Mouse (Mus musculus) c-Kit-positive CD71-negative TER-119-negative erythroid progenitor cells, embryonic 14.5 days (primary cell): ENCODE data around the gene Zfp950.
"Not testable (repeated sequence)": the region's sequence is repeated elsewhere in the genome, so short reads cannot be mapped to it uniquely, and the experiment has no call there.

Source experiments
- DNase-seq: peaks from one replicate; pipeline ENCODE4 v3.0.0-alpha.2; 2013; ENCODE audit warnings: low read depth

Gene Zfp950

DNA sequence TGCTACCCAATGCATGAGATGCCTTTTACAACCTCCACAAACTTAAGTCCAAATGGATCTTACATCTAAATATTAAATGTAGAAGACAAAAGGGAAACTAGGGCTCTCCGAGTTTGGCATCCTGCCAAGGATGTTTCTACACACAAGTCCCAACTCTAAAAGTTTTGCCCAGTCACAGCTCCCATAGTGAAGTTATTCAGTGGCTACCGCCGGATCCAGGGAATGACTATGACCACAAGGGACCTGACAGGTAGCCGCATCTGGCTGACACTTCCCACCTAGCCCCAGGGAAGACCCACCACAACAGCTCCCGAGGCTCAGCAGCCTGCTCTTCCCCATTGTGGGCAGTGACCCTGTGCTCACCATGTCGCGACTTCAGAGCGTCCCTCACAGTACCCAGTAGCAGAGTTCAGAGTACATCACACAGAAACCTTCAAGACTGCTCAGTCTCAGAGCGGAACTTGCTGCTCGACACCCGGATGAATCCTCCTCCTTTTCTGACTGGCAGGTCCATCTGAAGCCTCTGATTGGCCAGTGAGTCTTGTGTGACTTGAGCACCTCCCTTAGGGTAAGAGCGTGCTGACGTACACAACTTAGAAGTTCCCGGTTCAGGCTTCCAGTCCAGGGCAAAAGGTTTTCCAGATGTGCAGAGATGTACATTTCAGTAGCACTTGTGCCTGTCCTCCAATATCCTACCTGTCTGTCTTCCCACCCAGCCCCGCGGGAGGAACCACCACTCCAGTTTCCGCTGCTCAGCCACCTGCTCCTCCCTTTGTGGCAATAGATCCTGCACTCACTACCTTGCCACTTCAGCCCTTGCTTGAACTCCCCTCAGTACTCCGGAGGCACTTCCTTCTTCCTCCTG, at the start of gene Zfp950:
Gene Zfp950, minus strand, starts transcription at position 499 of the 865 bp plus-strand sequence.
- peak; percentile 73 for DNase-seq

DNA sequence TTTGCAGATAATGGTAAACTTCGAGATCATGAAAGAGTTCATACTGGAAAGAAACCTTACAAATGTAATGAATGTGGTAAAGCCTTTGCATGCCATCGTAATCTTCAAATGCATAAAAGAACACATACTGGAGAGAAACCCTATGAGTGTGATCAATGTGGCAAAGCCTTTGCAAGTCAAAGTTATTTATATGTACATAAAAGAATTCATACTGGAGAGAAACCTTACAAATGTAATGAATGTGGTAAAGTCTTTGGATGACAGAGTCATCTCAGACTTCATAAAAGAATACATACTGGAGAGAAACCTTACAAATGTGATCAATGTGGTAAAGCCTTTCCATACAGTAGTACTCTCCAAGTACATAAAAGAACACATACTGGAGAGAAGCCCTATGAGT, 43.0 kb upstream of the Zfp950 start, which contains the start of gene Gm6020:
Gene Gm6020, plus strand, starts transcription at position 301 of the 400 bp plus-strand sequence.
- DNase-seq, result not testable (repeated sequence)

DNA sequence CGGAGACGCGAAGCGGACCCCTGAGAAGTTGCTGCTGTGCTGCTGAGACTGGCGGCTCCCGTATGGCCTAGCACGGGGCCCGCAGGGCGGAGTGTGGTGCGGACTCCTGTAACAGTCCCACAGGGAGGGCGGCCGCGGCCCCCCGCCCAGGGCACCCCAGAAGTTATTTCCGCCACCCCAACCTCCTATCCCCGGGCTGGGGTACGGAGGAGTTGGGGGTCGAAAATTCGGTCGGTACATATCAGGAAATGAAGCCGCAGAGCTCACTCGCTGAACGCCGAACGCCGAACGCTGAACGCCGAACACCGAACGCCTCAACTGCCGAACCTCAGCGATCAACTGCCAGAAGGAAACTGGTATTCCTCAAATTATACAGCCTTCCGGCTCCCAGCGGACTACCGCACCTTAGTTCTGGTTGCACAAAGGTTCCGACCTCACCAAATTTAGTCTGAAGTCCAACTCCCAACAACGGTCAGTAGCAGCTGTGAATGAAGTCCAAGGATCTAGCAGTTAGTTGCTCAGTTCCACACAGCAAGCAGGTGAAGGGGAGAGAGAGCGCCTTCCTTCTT, 35.2 kb upstream of the Zfp950 start, which contains the start of gene Gm7102:
Gene Gm7102, minus strand, starts transcription at position 554 of the 569 bp plus-strand sequence.
- no peak for DNase-seq

DNA sequence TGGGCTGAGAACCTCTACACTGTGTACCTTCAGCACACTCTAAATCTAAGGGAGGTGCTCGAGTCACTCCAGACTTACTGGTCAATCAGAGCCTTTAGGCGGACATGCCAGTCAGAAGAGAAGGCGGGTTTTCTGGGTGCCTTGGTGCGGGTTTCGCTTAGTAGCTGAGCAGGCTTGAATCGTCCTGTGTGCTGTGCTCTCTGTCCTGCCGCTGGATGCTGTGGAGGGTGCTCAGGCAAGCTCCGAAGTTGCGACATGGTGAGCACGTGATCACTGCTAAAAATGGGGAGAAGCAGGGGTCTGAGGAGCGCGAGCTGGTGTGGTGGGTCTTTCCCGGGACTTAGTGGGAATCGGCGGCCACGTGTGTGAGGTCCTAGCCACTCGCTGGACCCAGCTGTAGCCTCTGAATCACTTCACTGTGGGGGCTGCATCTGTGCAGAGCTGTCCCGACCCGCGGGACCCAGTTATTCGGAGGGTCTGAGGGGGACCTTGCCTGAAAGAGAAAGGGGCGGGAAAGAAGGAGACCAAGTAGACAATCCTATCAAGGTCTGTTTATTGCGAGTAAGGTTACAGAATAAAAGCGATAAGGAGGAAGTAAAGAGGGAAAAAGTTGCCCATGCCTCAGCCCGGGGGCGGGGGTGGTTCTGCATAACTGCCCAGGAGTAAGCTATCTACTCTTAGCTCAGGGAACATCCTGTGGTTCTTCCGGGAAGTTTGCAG, 11.2 kb upstream of the Zfp950 start:
- DNase-seq, result no peak

DNA sequence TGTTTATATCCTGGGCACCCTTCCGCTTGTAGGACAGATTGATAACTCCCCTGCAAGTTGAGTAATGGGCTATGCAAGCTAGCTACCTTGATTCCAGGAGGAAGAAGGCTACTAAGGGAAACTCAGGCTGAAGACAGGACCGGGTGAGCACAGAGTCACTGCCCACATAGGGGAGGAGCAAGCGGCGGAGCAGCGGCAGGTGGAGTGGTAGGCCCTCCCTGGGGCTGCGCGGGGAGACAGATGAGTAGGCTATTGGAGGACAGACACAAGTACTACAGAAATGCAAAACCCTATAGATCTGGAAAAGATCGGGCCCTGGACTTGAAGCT, 10.7 kb upstream of the Zfp950 start:
- DNase-seq, result no peak

DNA sequence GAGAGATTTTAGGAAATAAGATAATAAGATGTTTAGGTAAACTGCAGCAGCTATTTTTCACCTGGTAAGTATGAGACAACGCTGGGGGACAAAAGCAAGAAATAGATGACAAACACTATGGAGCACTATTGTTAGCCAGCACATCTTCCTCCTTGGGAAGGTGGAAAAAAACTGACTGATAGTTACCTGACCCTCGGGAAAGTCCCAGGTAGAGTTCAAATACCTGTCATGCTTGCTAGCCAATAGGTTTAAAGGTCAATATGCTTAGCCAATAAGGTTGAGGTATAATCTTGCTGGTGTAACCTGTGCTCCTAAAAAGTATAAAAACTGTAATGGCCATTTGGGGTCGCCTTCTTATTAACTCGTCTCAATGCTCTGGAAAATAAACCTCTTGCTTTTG, 659 bp upstream of the Zfp950 start:
- DNase-seq, result no peak

DNA sequence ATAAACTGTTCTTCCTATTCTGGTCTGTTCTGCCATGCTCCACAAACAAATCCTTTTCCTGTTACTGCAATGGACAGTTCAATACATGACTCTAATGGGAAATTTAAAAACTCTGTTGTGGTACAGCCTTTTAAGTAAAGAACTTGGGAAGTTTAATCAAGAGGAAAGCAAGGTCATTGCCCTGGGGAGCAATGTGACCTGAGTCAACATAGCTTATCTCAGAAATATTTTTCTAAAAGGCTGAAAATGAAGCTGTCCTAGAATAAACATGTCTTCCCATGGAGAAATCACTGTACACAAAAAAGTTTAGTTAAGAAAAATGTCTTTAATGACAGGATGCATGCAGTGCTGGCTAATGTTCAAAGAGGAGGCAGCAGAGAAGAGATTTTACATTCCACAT, 2.0 kb downstream of the Zfp950 start:
- no peak for DNase-seq

DNA sequence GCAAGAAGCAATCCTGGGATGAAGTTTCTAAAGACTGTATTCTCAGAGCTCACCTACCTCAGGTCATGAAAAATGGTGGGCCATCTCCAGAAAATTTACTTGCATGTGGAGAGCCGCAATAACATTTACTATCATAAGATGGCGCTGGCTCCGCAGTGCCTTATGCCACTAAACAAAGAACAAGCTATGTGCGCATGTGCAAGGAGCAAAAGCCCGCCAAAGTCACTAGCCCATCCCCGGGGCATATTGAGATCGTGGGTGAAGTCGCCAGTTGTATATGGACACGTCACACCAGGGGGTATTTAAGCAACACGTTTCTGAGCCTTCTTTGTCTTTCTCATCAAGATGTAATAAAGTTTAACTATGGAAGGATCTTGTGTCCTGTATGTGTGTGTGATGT, 9.5 kb downstream of the Zfp950 start:
- DNase-seq, result no peak

DNA sequence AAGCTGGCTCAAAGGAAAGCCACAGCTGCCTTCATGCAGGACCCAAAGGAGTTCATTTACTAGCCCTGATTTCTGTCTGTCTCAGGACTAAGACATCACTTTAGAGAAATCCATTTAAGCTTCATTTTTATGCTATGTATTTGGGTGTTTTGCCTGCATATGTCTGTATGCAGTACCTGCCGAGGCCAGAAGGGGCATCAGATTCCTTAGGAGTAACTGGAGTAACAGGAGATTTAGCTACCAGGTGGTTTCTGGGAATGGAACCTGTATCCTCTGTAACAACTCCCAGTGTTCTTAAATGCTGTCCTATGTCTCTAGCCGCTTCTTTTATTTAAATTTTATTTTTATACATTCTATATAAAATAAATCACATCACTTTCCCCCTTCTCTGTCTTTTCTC, 30.5 kb downstream of the Zfp950 start:
- peak; percentile 7 for DNase-seq

DNA sequence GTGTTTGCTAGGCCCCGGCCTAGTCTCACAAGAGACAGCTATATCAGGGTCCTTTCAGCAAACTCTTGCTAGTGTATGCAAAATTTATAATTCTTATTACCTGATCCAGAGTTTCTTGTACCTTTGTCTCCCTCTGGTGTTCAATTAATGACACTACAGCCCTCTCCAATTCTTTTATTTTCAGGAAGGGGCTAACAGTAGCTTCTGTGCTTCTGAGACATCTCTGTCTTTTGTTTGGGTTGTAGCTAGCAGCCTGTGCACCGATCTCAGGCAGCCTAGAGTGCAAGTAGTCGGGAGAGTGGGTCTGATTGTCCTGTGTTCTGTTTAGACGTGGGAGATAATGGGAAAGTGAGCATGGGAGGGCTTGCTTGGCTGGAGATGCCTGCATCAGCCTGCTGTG, 42.9 kb downstream of the Zfp950 start:
- DNase-seq, result peak; percentile 12

DNA sequence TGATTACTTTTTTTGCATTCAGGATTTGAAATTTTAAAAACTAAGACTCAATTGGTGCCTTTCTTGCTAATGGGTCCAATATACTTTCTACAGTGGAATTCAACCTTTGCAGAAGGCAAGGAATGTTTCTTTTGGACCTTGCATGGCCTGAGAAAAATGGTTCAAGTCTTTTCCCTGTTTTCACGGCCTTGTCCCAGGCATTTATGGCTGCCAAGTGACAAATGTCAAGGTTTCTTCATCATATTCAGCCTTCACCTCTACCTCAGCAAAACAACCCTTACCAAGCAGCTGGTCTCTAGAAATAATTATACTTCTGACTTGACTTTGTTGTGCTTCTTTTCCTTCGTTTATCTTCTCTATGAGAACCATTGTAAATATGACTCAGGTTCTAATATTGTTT, 43.9 kb downstream of the Zfp950 start:
- DNase-seq, result no peak

DNA sequence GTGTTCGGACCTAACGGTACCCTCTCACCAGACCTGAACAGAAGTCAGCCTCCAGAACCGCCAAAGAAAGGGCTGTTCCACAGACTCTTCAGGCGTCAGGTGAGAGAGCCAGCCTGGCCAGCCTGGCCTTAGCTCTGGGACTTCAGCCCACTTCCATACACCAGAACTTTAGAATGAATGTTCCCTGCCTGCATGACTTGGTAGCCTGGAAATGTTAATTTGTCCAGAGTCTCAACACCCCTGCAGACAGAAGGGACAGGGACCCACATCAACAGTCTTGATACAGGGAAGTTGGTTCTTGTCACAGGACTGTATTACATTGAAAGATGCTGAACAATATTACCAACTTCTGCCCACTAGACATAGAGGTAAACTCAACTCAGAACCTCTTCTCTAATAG, 50.1 kb downstream of the Zfp950 start:
- DNase-seq, result no peak

DNA sequence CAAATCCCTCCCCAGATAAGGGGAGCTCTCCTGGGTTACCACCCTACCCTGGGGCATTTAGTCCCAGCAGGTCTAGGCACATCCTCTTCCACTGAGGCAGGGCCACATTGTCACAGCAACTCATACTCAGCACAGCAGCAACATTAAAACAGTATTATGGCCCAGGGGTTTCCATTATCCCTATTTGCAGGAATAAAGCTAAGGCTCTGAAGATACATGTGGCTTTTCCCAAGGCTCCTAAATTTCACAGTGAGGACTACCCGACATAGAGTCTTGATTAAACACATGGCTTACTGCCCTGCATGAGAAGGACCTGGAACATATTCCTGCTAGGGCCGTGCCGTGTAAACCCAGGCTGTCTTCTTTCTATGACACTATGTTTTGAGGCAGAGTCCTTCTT, 51.6 kb downstream of the Zfp950 start:
- DNase-seq, result no peak

DNA sequence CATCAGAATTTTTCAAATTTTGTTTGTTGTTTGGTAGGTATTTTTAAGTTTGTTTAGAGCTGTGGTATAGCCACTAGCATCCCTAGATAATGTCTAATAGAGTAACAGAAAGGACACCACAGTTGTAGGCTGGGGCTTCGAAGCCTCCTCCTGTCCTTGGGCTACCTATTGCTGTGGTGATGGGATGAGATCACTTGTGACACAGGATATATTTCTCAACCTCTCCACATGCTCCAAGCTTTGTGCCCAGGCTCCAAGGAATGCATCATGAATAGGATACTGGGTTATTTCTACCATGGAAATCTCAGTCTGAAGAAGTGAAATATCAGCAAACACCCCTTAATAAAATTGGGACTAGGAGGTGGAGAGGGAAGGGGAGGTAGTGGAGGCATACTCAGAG, 52.9 kb downstream of the Zfp950 start:
- DNase-seq, result no peak

DNA sequence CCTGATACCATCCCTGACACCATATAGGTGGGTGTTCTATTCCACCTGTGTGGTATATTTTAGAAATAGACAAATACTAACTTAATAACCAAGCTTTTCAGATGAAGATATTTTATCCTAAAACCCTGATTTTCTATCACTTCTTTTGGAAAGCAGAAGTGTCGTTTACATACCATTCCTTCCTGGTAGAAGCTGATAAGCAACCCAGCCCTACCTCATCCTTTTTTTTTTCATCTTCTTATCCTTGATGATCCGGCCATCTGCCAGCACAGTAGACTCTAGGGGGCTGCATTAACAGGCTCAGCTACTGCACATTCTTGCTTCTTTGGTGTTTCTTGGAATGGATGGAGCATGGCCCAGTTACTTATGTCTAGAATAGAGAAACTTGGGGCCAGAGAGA, 55.4 kb downstream of the Zfp950 start:
- no peak for DNase-seq

DNA sequence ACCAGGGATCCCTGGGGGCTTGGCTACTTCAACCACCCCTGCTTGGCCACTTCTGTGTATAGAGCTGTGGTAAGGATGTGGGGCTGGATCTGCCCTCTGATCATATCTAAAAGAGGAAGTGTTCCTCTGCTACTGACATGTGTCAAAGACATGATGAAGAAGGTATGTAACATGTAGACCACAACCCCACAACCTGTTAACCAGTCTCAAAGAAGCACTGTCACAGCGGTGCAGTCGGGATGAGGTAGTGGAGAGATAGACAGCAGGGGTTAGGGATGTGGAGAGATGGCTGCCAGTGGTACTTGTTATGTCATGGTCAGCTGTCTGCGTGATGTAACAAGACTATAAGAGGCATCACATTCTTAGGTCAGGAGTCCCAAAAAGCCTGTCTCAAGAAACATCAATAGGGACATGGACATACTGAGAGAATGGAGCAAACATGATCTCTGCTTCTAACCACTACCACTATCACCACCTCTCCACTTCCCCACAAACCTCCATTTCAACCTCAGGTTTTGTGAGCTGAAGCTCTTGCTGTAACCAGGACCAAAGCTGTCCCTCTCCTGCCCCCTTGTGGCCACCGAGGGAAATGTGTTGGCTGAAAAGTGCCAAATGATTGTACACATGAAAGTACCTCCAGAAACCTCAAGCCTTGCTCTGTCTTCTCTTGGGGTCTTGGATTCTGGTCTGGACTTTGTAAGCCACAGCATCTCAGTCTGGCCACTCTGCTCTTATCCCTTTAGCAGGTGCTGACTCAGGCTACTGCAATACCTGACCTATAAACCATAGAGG, 56.3 kb downstream of the Zfp950 start:
- peak; percentile 83 for DNase-seq

DNA sequence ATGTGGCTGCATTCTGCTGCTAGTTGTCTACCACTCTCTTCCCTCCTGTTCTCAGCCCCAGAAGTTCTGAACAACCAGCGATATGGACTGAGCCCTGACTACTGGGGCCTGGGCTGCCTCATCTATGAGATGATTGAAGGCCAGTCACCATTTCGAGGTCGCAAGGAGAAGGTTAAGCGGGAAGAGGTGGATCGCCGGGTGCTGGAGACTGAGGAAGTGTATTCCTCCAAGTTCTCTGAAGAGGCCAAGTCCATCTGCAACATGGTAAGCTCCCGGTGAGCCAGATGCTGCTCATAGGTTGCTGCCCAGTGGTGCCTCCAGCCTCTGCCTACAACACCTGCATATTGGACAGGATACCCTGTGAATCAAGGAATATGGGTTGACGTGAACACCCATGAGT, 57.6 kb downstream of the Zfp950 start:
- no peak for DNase-seq

DNA sequence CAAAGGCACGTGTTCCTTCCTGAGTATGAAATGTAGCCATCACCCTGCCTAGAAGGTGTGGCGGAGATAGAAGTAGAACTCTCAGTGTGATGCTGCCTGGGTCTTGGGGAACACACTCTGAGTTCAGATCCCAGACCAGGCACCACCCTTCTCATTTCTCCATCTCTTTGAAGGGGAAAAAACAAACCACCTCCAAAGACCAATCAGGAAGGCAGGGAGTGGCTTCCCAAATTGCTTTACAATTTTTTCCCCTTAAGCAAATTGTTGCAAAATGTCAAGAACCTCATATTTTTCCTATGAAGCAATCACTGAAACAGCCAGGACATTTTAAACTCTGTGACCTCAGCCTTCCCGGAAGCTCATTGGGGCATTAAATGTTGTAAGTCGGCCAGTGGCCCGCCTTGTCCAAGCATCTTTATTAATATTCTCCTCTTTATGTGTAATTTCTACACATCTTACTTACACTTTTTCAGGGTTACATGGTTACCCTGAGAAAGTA, 60.3 kb downstream of the Zfp950 start:
- DNase-seq, result no peak

DNA sequence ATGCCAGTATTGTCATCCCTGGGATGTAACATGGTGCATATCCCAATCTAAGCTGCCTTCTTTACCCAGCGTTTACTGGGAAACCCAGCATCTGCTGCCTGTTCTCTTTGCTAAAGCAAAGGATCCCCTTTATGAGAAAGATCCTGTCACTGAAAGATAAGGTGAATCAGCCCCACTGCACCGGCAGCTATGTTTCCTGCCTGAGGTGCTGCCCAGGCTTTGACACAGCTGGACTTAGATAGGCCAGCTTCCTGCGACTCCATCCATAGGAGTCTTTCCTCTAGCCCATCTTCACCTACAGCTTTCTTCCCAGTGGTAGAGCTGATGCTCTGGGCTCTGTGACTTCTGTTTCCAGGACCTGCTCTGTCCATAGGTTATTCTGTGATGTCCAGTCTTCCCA, 62.0 kb downstream of the Zfp950 start:
- no peak for DNase-seq

DNA sequence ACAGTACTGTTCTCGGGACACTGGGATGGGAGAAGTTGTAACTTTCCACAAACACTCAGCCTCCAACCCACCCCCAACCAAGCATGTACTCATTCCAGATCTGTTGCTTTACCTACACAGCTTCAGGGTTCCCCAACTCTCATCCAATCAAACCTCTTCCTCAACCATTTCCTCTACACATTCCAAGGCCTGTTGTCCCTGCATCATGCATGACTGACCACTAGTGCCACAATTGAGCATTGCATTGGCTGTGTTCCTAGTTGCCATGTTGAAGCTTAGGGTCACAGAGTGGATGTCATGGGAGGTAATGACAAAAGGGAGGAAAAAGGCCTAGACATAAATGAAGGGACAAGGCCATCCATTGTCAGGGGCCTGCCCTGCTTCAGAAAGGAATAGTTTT, 75.6 kb downstream of the Zfp950 start:
- DNase-seq, result no peak

DNA sequence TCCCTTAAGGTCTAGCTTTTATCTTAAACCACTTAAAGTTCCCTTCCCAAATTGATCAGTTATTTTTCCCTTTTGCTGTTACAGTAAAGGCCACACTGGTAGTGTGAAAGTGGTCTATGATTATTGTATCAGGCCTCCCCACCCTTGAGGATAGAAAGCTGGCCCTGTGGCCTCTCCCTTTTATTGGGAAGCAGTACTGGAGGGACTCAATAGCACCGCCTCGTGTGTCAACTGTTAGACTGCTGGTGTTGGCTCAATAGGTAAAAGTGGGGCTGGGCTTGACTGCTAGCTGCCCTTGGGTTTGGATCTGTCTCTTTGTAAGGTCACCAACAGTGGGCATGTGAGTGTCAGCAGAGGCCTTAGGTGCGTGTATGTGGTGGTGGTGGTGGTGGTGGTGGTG, 76.3 kb downstream of the Zfp950 start:
- no peak for DNase-seq

DNA sequence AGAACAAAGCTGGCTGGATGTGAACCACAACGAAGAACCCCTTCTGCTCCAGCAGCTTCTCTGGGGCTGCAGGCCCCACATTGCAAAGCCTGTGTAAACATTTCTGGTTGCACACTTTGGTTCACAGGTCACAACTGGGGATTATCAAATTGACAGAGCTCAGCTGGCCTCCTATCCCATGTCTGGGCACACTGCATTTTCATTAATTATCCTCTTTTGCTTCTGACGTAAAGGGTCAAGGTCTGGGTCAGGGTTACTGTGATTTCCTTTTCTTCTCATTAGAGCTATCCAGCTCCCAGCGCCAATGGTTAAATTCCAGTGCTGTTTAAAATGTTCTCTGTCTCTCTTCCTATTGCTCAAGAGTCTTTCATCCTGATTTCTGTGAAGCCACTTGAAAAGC, 83.1 kb downstream of the Zfp950 start:
- DNase-seq, result no peak
